Mouse (Mus musculus): Measurements from ENCODE around the gene Ppfibp2. TPM values are rescaled to one million over a fixed set of nuclear protein-coding genes. Genes with fewer than 3 reads are reported as not detected.

Ppfibp2 gene
- 3.3 and 3.5 TPM in 2 replicates for polyA plus RNA-seq (2015; fragmentation: Nextera tagmentation; extraction: Ambion mirVana)

DNA sequence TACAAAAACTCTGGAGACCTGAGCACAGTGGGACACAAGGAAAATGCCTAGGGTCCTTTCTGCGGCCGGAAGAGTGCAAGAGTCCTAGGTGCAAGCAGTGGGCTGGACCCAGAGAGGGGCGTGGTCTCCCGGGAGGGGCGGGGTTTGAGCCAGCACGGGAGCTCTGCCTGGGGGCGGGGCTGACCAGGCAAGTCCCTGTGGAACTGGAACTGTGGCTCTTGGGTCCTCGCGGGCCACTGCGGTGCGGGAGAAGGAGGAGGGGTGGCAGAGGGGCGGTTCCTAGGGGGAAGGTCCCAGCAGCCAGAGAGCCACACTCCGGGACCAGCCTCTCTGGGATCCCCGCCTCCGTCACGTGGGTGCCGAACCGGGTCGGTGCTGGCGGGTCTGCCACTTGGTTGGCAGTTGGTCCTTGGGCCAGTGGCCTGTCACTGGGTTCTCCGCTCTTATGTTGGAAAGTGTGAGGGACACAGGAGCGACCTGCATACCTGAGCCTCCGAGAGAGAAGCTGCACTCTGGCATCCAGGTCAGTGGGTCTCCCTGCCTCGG, at the start of gene Ppfibp2:
TSS of gene Ppfibp2 (plus strand) at position 351 of the 546 bp plus-strand sequence.

GRCm38 (mm10) chr7:107567261-107567671, 27.7 kb upstream of the Ppfibp2 start, which contains the start of gene Olfml1:
TSS of gene Olfml1 (plus strand) at chr7:107567446.

GRCm38 (mm10) chr7:107625061-107625460, 30.1 kb downstream of the Ppfibp2 start, which contains the start of gene 5330417H12Rik:
TSS of gene 5330417H12Rik (minus strand) at chr7:107625161.

GRCm38 (mm10) chr7:107757308-107758151, 162.5 kb downstream of the Ppfibp2 start, which contains the start of gene Cyb5r2:
TSS of gene Cyb5r2 (minus strand) at chr7:107758032.

Other genes starting within 250 kb of the Ppfibp2 start
- 11.0 and 13.6 TPM in 2 replicates for gene Syt9, start 224.5 kb upstream of the Ppfibp2 start, polyA plus RNA-seq (2015; fragmentation: Nextera tagmentation; extraction: Ambion mirVana)
- 3.8 and 5.7 TPM in 2 replicates for gene Olfml1, start 27.8 kb upstream of the Ppfibp2 start, polyA plus RNA-seq (2015; fragmentation: Nextera tagmentation; extraction: Ambion mirVana)
- not detected in 2 replicates for gene 5330417H12Rik, start 30.0 kb downstream of the Ppfibp2 start, polyA plus RNA-seq (2015; fragmentation: Nextera tagmentation; extraction: Ambion mirVana)
- gene Cyb5r2, start 162.8 kb downstream of the Ppfibp2 start, polyA plus RNA-seq (2015; fragmentation: Nextera tagmentation; extraction: Ambion mirVana) = 0.22 and 0.46 TPM in 2 replicates
- not detected in 2 replicates for gene Ovch2, start 206.0 kb downstream of the Ppfibp2 start, polyA plus RNA-seq (2015; fragmentation: Nextera tagmentation; extraction: Ambion mirVana)
- not detected in 2 replicates for gene Olfr467, start 217.1 kb downstream of the Ppfibp2 start, polyA plus RNA-seq (2015; fragmentation: Nextera tagmentation; extraction: Ambion mirVana)
- gene Olfr469, start 230.3 kb downstream of the Ppfibp2 start, polyA plus RNA-seq (2015; fragmentation: Nextera tagmentation; extraction: Ambion mirVana) = not detected in 2 replicates

Data from neural tube, postnatal 0 days (tissue).